Mouse (Mus musculus): Measurements from ENCODE around the gene Tmem150a. TPM values are rescaled to one million over a fixed set of nuclear protein-coding genes. Genes with fewer than 3 reads are reported as not detected.

The Tmem150a gene
- polyA plus RNA-seq, 1 experiment from 2014 or later = 15.3 TPM

GRCm38 (mm10) chr6:72323786-72324508 lies 31.3 kb upstream of the Tmem150a start:
- ATAC-seq (ENCODE audit: insufficient number of reproducible peaks, insufficient read depth, low FRiP score, low read depth) = peak; percentile 40; the same call in 1 of the 2 replicates
- Histone ChIP-seq H3K4me1 (ENCODE audit: control insufficient read depth, insufficient read depth, low read length) (no peaks in the 10 kb centered on the region), H3K36me3 (ENCODE audit: control insufficient read depth, insufficient read depth, low read length) (peaks cover 65% of the 10 kb centered on the region), H3K4me2 (replicated peaks; ENCODE audit: low read depth, low read length) (no peak overlapping the region), H3K27ac (ENCODE audit: low read length) (no peak overlapping the region), H3K9ac (replicated peaks; ENCODE audit: low read depth, low read length) (no peak overlapping the region), H3K27me3 (ENCODE audit: control insufficient read depth, insufficient read depth, low read length) (no peaks in the 10 kb centered on the region), H3K4me3 (ENCODE audit: low read depth, low read length) (no peak overlapping the region), H3K9me3 (ENCODE audit: control insufficient read depth, low read depth, low read length) (no peaks in the 10 kb centered on the region)
- 91% methylated on average over 6 of the region's 6 CpGs for WGBS

- Histone ChIP-seq H3K27me3 (ENCODE audit: control insufficient read depth, insufficient read depth, low read length) (no peaks in the 10 kb centered on the region), H3K36me3 (ENCODE audit: control insufficient read depth, insufficient read depth, low read length) (peaks cover 53% of the 10 kb centered on the region), H3K4me3 (ENCODE audit: low read depth, low read length) (no peak overlapping the region), H3K27ac (ENCODE audit: low read length) (no peak overlapping the region), H3K4me1 (ENCODE audit: control insufficient read depth, insufficient read depth, low read length) (no peaks in the 10 kb centered on the region), H3K4me2 (replicated peaks; ENCODE audit: low read depth, low read length) (no peak overlapping the region), H3K9ac (replicated peaks; ENCODE audit: low read depth, low read length) (no peak overlapping the region), H3K9me3 (ENCODE audit: control insufficient read depth, low read depth, low read length) (no peaks in the 10 kb centered on the region)
- 56% methylated on average over 6 of the region's 6 CpGs for WGBS
- ATAC-seq (ENCODE audit: insufficient number of reproducible peaks, insufficient read depth, low FRiP score, low read depth) = peak; percentile 93
Measured at GRCm38 (mm10) chr6:72326274-72326673, 29.0 kb upstream of the Tmem150a start.

- no peaks in the 10 kb centered on the region for H3K27me3 ChIP-seq (ENCODE audit: control insufficient read depth, insufficient read depth, low read length)
- peaks cover 41% of the 10 kb centered on the region for H3K36me3 ChIP-seq (ENCODE audit: control insufficient read depth, insufficient read depth, low read length)
- no peak overlapping the region for H3K4me2 ChIP-seq (replicated peaks; ENCODE audit: low read depth, low read length)
- no peaks in the 10 kb centered on the region for H3K9me3 ChIP-seq (ENCODE audit: control insufficient read depth, low read depth, low read length)
- no peak for ATAC-seq (ENCODE audit: insufficient number of reproducible peaks, insufficient read depth, low FRiP score, low read depth)
- no peaks in the 10 kb centered on the region for H3K4me1 ChIP-seq (ENCODE audit: control insufficient read depth, insufficient read depth, low read length)
- H3K9ac ChIP-seq (replicated peaks; ENCODE audit: low read depth, low read length) = no peak overlapping the region
- H3K4me3 ChIP-seq (ENCODE audit: low read depth, low read length) = no peak overlapping the region
- no peak overlapping the region for H3K27ac ChIP-seq (ENCODE audit: low read length)
- 87% methylated on average over 5 of the region's 5 CpGs for WGBS
Measured at GRCm38 (mm10) chr6:72329019-72329418, 26.2 kb upstream of the Tmem150a start.

- no peak for ATAC-seq (ENCODE audit: insufficient number of reproducible peaks, insufficient read depth, low FRiP score, low read depth)
- Histone ChIP-seq H3K36me3 (ENCODE audit: control insufficient read depth, insufficient read depth, low read length) (peaks cover 39% of the 10 kb centered on the region), H3K4me1 (ENCODE audit: control insufficient read depth, insufficient read depth, low read length) (no peaks in the 10 kb centered on the region), H3K27me3 (ENCODE audit: control insufficient read depth, insufficient read depth, low read length) (no peaks in the 10 kb centered on the region), H3K27ac (ENCODE audit: low read length) (no peak overlapping the region), H3K4me2 (replicated peaks; ENCODE audit: low read depth, low read length) (no peak overlapping the region), H3K9ac (replicated peaks; ENCODE audit: low read depth, low read length) (no peak overlapping the region), H3K9me3 (ENCODE audit: control insufficient read depth, low read depth, low read length) (no peaks in the 10 kb centered on the region), H3K4me3 (ENCODE audit: low read depth, low read length) (no peak overlapping the region)
- WGBS = 90% methylated on average over 4 of the region's 4 CpGs
Measured at GRCm38 (mm10) chr6:72330133-72330532, 25.1 kb upstream of the Tmem150a start.

- peaks cover 47% of the 10 kb centered on the region for H3K36me3 ChIP-seq (ENCODE audit: control insufficient read depth, insufficient read depth, low read length)
- H3K9me3 ChIP-seq (ENCODE audit: control insufficient read depth, low read depth, low read length) = no peaks in the 10 kb centered on the region
- H3K4me1 ChIP-seq (ENCODE audit: control insufficient read depth, insufficient read depth, low read length) = no peaks in the 10 kb centered on the region
- whole genome bisulfite sequencing = 68% methylated on average over 5 of the region's 5 CpGs
- H3K9ac ChIP-seq (replicated peaks; ENCODE audit: low read depth, low read length) = no peak overlapping the region
- no peak overlapping the region for H3K27ac ChIP-seq (ENCODE audit: low read length)
- H3K27me3 ChIP-seq (ENCODE audit: control insufficient read depth, insufficient read depth, low read length) = no peaks in the 10 kb centered on the region
- no peak for ATAC-seq (ENCODE audit: insufficient number of reproducible peaks, insufficient read depth, low FRiP score, low read depth)
- no peak overlapping the region for H3K4me2 ChIP-seq (replicated peaks; ENCODE audit: low read depth, low read length)
- no peak overlapping the region for H3K4me3 ChIP-seq (ENCODE audit: low read depth, low read length)
Measured at GRCm38 (mm10) chr6:72333111-72333510, 22.1 kb upstream of the Tmem150a start.

- H3K27ac ChIP-seq (ENCODE audit: low read length) = no peak overlapping the region
- peaks cover 38% of the 10 kb centered on the region for H3K36me3 ChIP-seq (ENCODE audit: control insufficient read depth, insufficient read depth, low read length)
- no peak overlapping the region for H3K4me2 ChIP-seq (replicated peaks; ENCODE audit: low read depth, low read length)
- WGBS = 63% methylated on average over 2 of the region's 2 CpGs
- no peak for ATAC-seq (ENCODE audit: insufficient number of reproducible peaks, insufficient read depth, low FRiP score, low read depth)
- H3K4me1 ChIP-seq (ENCODE audit: control insufficient read depth, insufficient read depth, low read length) = peaks cover 6% of the 10 kb centered on the region; the same call in 1 of the 2 replicates
- H3K9me3 ChIP-seq (ENCODE audit: control insufficient read depth, low read depth, low read length) = no peaks in the 10 kb centered on the region
- H3K4me3 ChIP-seq (ENCODE audit: low read depth, low read length) = no peak overlapping the region
- no peak overlapping the region for H3K9ac ChIP-seq (replicated peaks; ENCODE audit: low read depth, low read length)
- H3K27me3 ChIP-seq (ENCODE audit: control insufficient read depth, insufficient read depth, low read length) = no peaks in the 10 kb centered on the region
Measured at GRCm38 (mm10) chr6:72340481-72340880, 14.8 kb upstream of the Tmem150a start.

- Histone ChIP-seq H3K36me3 (ENCODE audit: control insufficient read depth, insufficient read depth, low read length) (peaks cover 14% of the 10 kb centered on the region), H3K9me3 (ENCODE audit: control insufficient read depth, low read depth, low read length) (no peaks in the 10 kb centered on the region), H3K4me3 (ENCODE audit: low read depth, low read length) (peak overlapping the region; percentile 82), H3K27ac (ENCODE audit: low read length) (no peak overlapping the region), H3K4me2 (replicated peaks; ENCODE audit: low read depth, low read length) (peak overlapping the region; percentile 91), H3K9ac (replicated peaks; ENCODE audit: low read depth, low read length) (peak overlapping the region; percentile 81), H3K4me1 (ENCODE audit: control insufficient read depth, insufficient read depth, low read length) (peaks cover 13% of the 10 kb centered on the region; the same call in 1 of the 2 replicates), H3K27me3 (ENCODE audit: control insufficient read depth, insufficient read depth, low read length) (no peaks in the 10 kb centered on the region)
- WGBS = under 1% methylated on average over 42 of the region's 42 CpGs
- ATAC-seq (ENCODE audit: insufficient number of reproducible peaks, insufficient read depth, low FRiP score, low read depth) = peak; percentile 35; the same call in 1 of the 2 replicates
Measured at GRCm38 (mm10) chr6:72344396-72345073, 10.7 kb upstream of the Tmem150a start.

GRCm38 (mm10) chr6:72345074-72345567 lies 10.1 kb upstream of the Tmem150a start, which contains the start of gene Usp39:
TSS of gene Usp39 (minus strand) at chr6:72345184.
- peaks cover 13% of the 10 kb centered on the region; the same call in 1 of the 2 replicates for H3K4me1 ChIP-seq (ENCODE audit: control insufficient read depth, insufficient read depth, low read length)
- peaks cover 18% of the 10 kb centered on the region for H3K36me3 ChIP-seq (ENCODE audit: control insufficient read depth, insufficient read depth, low read length)
- no peaks in the 10 kb centered on the region for H3K27me3 ChIP-seq (ENCODE audit: control insufficient read depth, insufficient read depth, low read length)
- WGBS = under 1% methylated on average over 30 of the region's 30 CpGs
- H3K4me2 ChIP-seq (replicated peaks; ENCODE audit: low read depth, low read length) = peak within 1 kb of the TSS; percentile 91
- peak; percentile 82 for ATAC-seq (ENCODE audit: insufficient number of reproducible peaks, insufficient read depth, low FRiP score, low read depth)
- H3K4me3 ChIP-seq (ENCODE audit: low read depth, low read length) = peak within 1 kb of the TSS; percentile 82
- no peaks in the 10 kb centered on the region for H3K9me3 ChIP-seq (ENCODE audit: control insufficient read depth, low read depth, low read length)
- no peak within 1 kb of the TSS for H3K27ac ChIP-seq (ENCODE audit: low read length)
- H3K9ac ChIP-seq (replicated peaks; ENCODE audit: low read depth, low read length) = peak within 1 kb of the TSS; percentile 81
